Mouse (Mus musculus) heart, embryonic 11.5 days (tissue): ENCODE data around the gene Olfr681. TPM values are rescaled to one million over a fixed set of nuclear protein-coding genes. Genes with fewer than 3 reads are reported as not detected.
"Not testable (repeated sequence)": the region's sequence is repeated elsewhere in the genome, so short reads cannot be mapped to it uniquely, and the experiment has no call there.

Source experiments
- ATAC-seq: fragments of 200-750 bp; cut with Nextera tagmentation; replicated peaks from 2 replicates; pipeline ENCODE4 v1.8.0; 2017; ENCODE audit warnings: moderate library complexity; ENCODE audit not compliant: insufficient number of reproducible peaks, low FRiP score, low TSS enrichment
- H3K27ac ChIP-seq: fragments of 300-500 bp; sonication (generic); 2 replicates; pipeline ENCODE4 v1.5.1; 2014; ENCODE audit warnings: mild to moderate bottlenecking, low read depth, low read length
- H3K27me3 ChIP-seq: fragments of 300-500 bp; sonication (generic); 2 replicates; pipeline ENCODE4 v1.6.1; 2014; ENCODE audit warnings: mild to moderate bottlenecking, low read length, mixed read lengths; ENCODE audit not compliant: control insufficient read depth, insufficient read depth
- H3K36me3 ChIP-seq: fragments of 300-500 bp; sonication (generic); 2 replicates; pipeline ENCODE4 v1.6.1; 2014; ENCODE audit warnings: mild to moderate bottlenecking, low read length, moderate library complexity, mixed read lengths; ENCODE audit not compliant: control insufficient read depth, insufficient read depth
- H3K4me1 ChIP-seq: fragments of 300-500 bp; sonication (generic); 2 replicates; pipeline ENCODE4 v1.6.1; 2014; ENCODE audit warnings: low read length; ENCODE audit not compliant: control insufficient read depth, insufficient read depth
- H3K4me2 ChIP-seq: fragments of 300-500 bp; sonication (generic); 2 replicates; pipeline ENCODE4 v1.6.1; 2014; ENCODE audit warnings: mild to moderate bottlenecking, moderate library complexity
- H3K4me3 ChIP-seq: fragments of 300-500 bp; sonication (generic); 2 replicates; pipeline ENCODE4 v1.5.1; 2014; ENCODE audit warnings: low read depth, low read length
- H3K9ac ChIP-seq: fragments of 300-500 bp; sonication (generic); 2 replicates; pipeline ENCODE4 v1.6.1; 2014; ENCODE audit warnings: mild to moderate bottlenecking, low read depth, low read length, moderate library complexity
- H3K9me3 ChIP-seq: fragments of 300-500 bp; sonication (generic); replicated peaks from 2 replicates; pipeline ENCODE4 v1.6.1; 2016; ENCODE audit warnings: low read length; ENCODE audit not compliant: control insufficient read depth
- WGBS: fragments of 180-500 bp; shearing (Covaris S2); extraction: QIAGEN DNeasy Blood & Tissue Kit; methylation state at CpG from one replicate; pipeline ENCODE4 v1.1.7; 2014; ENCODE audit not compliant: insufficient replicate concordance; 5-methylcytosine and 5-hydroxymethylcytosine counted together
- polyA plus RNA-seq: library from polyadenylated mRNA; unstranded; fragments of >200 nt; fragmentation: Nextera tagmentation; extraction: Ambion mirVana; gene quantifications from 2 replicates; pipeline ENCODE4 v1.2.1, GENCODE M21; 2014

Gene Olfr681
- not detected in 2 replicates for polyA plus RNA-seq

DNA sequence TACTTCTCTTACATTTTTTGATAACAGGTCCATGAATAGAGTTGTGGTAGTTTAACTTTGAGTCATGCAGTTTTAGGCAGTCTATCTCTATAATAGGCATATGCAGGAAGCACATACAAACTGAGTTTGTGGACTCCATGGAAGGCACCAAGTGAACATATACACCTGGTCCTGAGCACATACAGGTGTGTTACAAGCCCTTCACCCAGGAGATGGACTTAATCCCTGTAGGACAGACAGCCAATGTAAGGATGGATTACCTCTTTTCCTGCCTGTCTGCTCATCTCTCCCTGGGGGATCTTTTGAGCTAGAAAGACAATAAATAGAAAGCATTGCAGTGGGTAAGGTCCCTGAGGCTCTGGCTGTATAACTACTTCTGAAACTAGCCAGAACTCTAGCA is at the start of gene Olfr681:
TSS of gene Olfr681 (plus strand) at position 301 of the 400 bp plus-strand sequence.
- Histone ChIP-seq H3K4me3 (no peak within 1 kb of the TSS), H3K4me2 (no peak within 1 kb of the TSS), H3K27me3 (no peaks in the 10 kb centered on the region), H3K27ac (no peak within 1 kb of the TSS), H3K36me3 (no peaks in the 10 kb centered on the region), H3K9me3 (no peaks in the 10 kb centered on the region), H3K9ac (no peak within 1 kb of the TSS), H3K4me1 (no peaks in the 10 kb centered on the region)
- ATAC-seq = no peak

DNA sequence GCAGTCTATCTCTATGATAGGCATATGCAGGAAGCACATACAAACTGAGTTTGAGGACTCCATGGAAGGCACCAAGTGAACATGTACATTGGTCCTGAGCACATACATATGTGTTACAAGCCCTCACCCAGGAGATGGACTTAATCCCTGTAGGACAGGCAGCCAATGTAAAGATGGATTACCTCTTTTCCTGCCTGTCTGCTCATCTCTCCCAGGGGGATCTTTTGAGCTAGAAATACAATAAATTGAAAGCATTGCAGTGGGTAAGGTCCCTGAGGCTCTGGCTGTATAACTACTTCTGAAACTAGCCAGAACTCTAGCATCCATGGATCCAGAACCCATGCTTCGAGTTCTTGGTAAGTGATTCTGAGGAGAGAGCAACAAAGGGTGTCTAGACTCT is 35.7 kb upstream of the Olfr681 start, which contains the start of gene Olfr679:
TSS of gene Olfr679 (plus strand) at position 301 of the 400 bp plus-strand sequence.
- H3K27ac ChIP-seq = no peak within 1 kb of the TSS
- H3K4me2 ChIP-seq = no peak within 1 kb of the TSS
- H3K27me3 ChIP-seq = no peaks in the 10 kb centered on the region
- no peak within 1 kb of the TSS for H3K4me3 ChIP-seq
- no peak for ATAC-seq
- no peak within 1 kb of the TSS for H3K9ac ChIP-seq
- H3K4me1 ChIP-seq = no peaks in the 10 kb centered on the region
- no peaks in the 10 kb centered on the region for H3K9me3 ChIP-seq
- WGBS = 43% methylated on average over 1 of the region's 1 CpGs
- H3K36me3 ChIP-seq = no peaks in the 10 kb centered on the region

DNA sequence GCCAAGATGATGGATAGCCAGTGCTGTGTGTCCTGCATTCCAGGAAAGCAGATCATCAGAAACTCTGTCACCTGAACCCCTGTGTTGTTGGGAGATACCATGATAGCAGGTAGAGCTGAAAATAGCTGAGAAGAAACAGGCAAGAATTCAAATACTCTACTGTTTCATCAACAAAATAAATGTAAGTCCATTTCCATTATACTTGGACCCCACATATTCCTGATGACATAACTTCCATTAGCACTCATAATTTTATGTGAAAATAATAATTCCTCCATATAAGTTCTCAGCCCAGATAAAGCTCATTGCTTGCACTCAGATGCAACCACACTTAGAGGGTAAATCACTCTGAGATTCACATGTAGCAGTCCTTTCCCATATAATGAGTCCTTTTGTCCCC is 23.9 kb upstream of the Olfr681 start, which contains the start of gene Olfr680-ps1:
TSS of gene Olfr680-ps1 (minus strand) at position 101 of the 400 bp plus-strand sequence.
- not testable (repeated sequence) for H3K9ac ChIP-seq, H3K27me3 ChIP-seq

DNA sequence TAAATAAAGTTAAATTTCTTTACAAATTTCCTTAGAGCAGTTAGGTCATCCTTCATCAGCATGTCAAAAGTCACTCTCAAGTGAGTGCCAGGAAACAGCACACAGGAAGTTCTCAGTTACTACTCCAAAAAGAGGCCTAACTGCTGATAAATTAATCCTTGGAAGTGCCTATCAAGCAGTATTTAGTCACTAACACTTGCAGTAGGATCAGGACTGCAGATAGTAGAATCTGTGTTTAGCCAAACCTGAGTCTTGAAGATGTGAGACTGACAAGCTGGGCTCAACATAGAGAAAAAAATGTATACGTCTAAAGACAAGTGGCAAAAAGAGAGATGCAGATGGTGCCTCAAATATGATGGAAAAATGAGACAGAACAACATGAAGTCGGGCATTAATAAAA is 24.6 kb downstream of the Olfr681 start:
- Histone ChIP-seq H3K4me1 (no peaks in the 10 kb centered on the region), H3K27me3 (no peaks in the 10 kb centered on the region), H3K4me2 (no peak overlapping the region), H3K9me3 (no peaks in the 10 kb centered on the region), H3K36me3 (no peaks in the 10 kb centered on the region), H3K9ac (no peak overlapping the region), H3K4me3 (no peak overlapping the region), H3K27ac (no peak overlapping the region)
- no peak for ATAC-seq
- WGBS = 63% methylated on average over 2 of the region's 2 CpGs

More for the DNA sequence above, 23.9 kb upstream of the Olfr681 start, which contains the start of gene Olfr680-ps1:
- H3K9me3 ChIP-seq, H3K4me2 ChIP-seq, ATAC-seq, H3K4me3 ChIP-seq, H3K27ac ChIP-seq, H3K36me3 ChIP-seq, H3K4me1 ChIP-seq: not testable (repeated sequence)

DNA sequence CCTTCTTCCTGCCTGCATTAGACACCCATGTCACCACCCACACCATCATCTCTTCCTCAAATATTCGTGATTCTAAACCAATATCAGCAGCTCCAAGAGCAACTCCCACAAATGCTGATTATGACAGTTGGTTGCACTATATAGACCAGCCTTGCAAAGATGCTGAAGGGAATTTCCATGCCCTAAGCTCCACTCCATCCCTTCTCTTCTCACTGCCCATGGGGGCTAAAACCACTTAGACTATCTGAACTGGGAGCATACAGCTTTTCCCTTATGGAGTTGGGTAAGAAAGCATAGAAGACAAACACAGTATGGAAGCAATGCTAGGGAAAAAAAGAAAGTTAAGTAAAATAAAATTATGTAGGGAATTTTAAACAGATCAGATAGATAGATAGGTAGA is 30.3 kb downstream of the Olfr681 start, which contains the start of gene Olfr683:
TSS of gene Olfr683 (minus strand) at position 101 of the 400 bp plus-strand sequence.
- ATAC-seq = no peak
- H3K4me3 ChIP-seq = no peak within 1 kb of the TSS
- no peak within 1 kb of the TSS for H3K4me2 ChIP-seq
- WGBS = 52% methylated on average over 1 of the region's 1 CpGs
- H3K9ac ChIP-seq = no peak within 1 kb of the TSS
- H3K4me1 ChIP-seq = no peaks in the 10 kb centered on the region
- no peak within 1 kb of the TSS for H3K27ac ChIP-seq
- H3K27me3 ChIP-seq = no peaks in the 10 kb centered on the region
- no peaks in the 10 kb centered on the region for H3K36me3 ChIP-seq
- no peaks in the 10 kb centered on the region for H3K9me3 ChIP-seq

DNA sequence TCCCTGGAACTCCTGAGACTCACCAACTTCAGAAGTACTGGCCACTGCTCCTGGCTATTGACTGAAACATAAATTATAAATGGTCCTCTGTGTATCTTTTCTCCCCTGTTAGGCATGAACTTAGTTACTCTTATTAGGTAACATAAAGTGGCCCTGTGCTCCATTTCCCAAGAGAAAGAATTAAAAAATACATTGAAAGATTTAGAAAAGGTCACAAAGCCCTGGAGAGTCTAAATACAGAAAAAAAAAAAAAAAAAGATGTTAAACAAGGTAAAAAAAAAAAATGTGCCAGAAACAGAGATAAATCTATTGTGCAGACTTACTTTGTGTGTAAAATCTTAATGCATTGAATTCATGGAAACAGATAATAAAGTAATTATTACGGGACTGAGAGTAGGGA is 46.9 kb downstream of the Olfr681 start, which contains the start of gene Olfr684:
TSS of gene Olfr684 (minus strand) at position 101 of the 400 bp plus-strand sequence.
- no peaks in the 10 kb centered on the region for H3K27me3 ChIP-seq
- no peak within 1 kb of the TSS for H3K4me2 ChIP-seq
- H3K4me1 ChIP-seq = no peaks in the 10 kb centered on the region
- no peak for ATAC-seq
- no peak within 1 kb of the TSS for H3K27ac ChIP-seq
- no peak within 1 kb of the TSS for H3K9ac ChIP-seq
- WGBS = 50% methylated on average over 1 of the region's 1 CpGs
- no peaks in the 10 kb centered on the region for H3K9me3 ChIP-seq
- no peaks in the 10 kb centered on the region for H3K36me3 ChIP-seq
- H3K4me3 ChIP-seq = no peak within 1 kb of the TSS

DNA sequence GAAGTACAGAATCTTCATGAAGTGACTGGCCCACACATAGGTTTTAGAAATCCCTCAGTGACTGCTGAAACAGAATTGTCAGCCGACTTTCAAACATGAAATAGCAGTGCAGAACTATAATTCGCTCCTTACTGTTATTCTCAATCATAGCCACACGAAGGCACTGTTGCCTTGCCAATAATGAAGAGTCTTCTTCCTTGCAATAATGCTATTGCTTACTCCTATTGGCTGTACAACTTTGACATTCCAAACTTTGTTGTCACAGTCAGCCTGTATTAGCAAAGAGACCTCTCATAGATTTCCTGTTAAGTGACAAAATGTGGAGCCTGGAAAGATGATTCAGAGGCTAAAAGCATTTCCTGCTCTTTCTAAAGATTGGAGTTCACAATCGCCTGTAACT is 54.1 kb downstream of the Olfr681 start:
- WGBS = 41% methylated on average over 4 of the region's 4 CpGs
- H3K36me3 ChIP-seq = no peaks in the 10 kb centered on the region
- no peak for ATAC-seq

More for the DNA sequence above, 54.1 kb downstream of the Olfr681 start:
- Histone ChIP-seq H3K27me3 (no peaks in the 10 kb centered on the region), H3K4me1 (no peaks in the 10 kb centered on the region), H3K9ac (no peak overlapping the region), H3K4me3 (no peak overlapping the region), H3K4me2 (no peak overlapping the region), H3K27ac (no peak overlapping the region), H3K9me3 (no peaks in the 10 kb centered on the region)

Other genes with a start within 250 kb of the Olfr681 start
- not detected in 2 replicates for gene Olfr665, start 238.8 kb upstream of the Olfr681 start, polyA plus RNA-seq
- not detected in 2 replicates for gene Olfr666, start 220.9 kb upstream of the Olfr681 start, polyA plus RNA-seq
- not detected in 2 replicates for gene Olfr667, start 195.4 kb upstream of the Olfr681 start, polyA plus RNA-seq
- gene Olfr668, start 188.8 kb upstream of the Olfr681 start, polyA plus RNA-seq = not detected in 2 replicates
- gene Olfr669, start 182.6 kb upstream of the Olfr681 start, polyA plus RNA-seq = not detected in 2 replicates
- not detected in 2 replicates for gene Olfr670, start 154.2 kb upstream of the Olfr681 start, polyA plus RNA-seq
- gene Olfr671, start 137.7 kb upstream of the Olfr681 start, polyA plus RNA-seq = not detected in 2 replicates
- gene Olfr672, start 114.8 kb upstream of the Olfr681 start, polyA plus RNA-seq = not detected in 2 replicates
- not detected in 2 replicates for gene Olfr675, start 88.4 kb upstream of the Olfr681 start, polyA plus RNA-seq
- gene Olfr676, start 84.1 kb upstream of the Olfr681 start, polyA plus RNA-seq = not detected in 2 replicates
- gene Olfr677, start 65.5 kb upstream of the Olfr681 start, polyA plus RNA-seq = not detected in 2 replicates
- not detected in 2 replicates for gene Olfr678, start 52.4 kb upstream of the Olfr681 start, polyA plus RNA-seq
- gene Olfr679, start 35.6 kb upstream of the Olfr681 start, polyA plus RNA-seq = not detected in 2 replicates
- not detected in 2 replicates for gene Olfr680-ps1, start 24.0 kb upstream of the Olfr681 start, polyA plus RNA-seq
- not detected in 2 replicates for gene Olfr683, start 30.2 kb downstream of the Olfr681 start, polyA plus RNA-seq
- gene Olfr684, start 46.8 kb downstream of the Olfr681 start, polyA plus RNA-seq = not detected in 2 replicates
- gene Olfr685, start 69.2 kb downstream of the Olfr681 start, polyA plus RNA-seq = not detected in 2 replicates
- not detected in 2 replicates for gene Olfr686, start 90.6 kb downstream of the Olfr681 start, polyA plus RNA-seq
- not detected in 2 replicates for gene Olfr688, start 171.3 kb downstream of the Olfr681 start, polyA plus RNA-seq
- not detected in 2 replicates for gene Olfr689, start 194.3 kb downstream of the Olfr681 start, polyA plus RNA-seq
- not detected in 2 replicates for gene Olfr690, start 217.3 kb downstream of the Olfr681 start, polyA plus RNA-seq
- gene Olfr691, start 225.4 kb downstream of the Olfr681 start, polyA plus RNA-seq = not detected in 2 replicates